Mouse (Mus musculus): Measurements from ENCODE around the gene Stk16.

Gene Stk16

GRCm38 (mm10) chr1:75210136-75211087 lies at the start of gene Stk16, which contains the start of gene Glb1l:
Stk16 (plus strand) TSS chr1:75210838.
Glb1l (minus strand) TSS chr1:75210813.
- DNase-seq: peak; percentile 98

- DNase-seq: no peak
These were observed 42.6 kb upstream of the Stk16 start for GRCm38 (mm10) chr1:75168093-75168471.

- peak; percentile 99 for DNase-seq
These were observed 41.9 kb upstream of the Stk16 start, which contains the start of gene Zfand2b for GRCm38 (mm10) chr1:75168472-75169464. Zfand2b (plus strand) TSS chr1:75168646.

- DNase-seq: peak; percentile 68
These were observed 31.1 kb upstream of the Stk16 start for GRCm38 (mm10) chr1:75179334-75180104.

GRCm38 (mm10) chr1:75180105-75180590 lies 30.5 kb upstream of the Stk16 start, which contains the start of gene Abcb6:
Abcb6 (minus strand) TSS chr1:75180392.
- peak; percentile 92 for DNase-seq

GRCm38 (mm10) chr1:75180741-75181140 lies 29.9 kb upstream of the Stk16 start:
- no peak for DNase-seq

GRCm38 (mm10) chr1:75181377-75181870 lies 29.2 kb upstream of the Stk16 start:
- DNase-seq: no peak

- no peak for DNase-seq
These were observed 28.5 kb upstream of the Stk16 start for GRCm38 (mm10) chr1:75182160-75182559.

GRCm38 (mm10) chr1:75185495-75185894 lies 25.1 kb upstream of the Stk16 start:
- no peak for DNase-seq

GRCm38 (mm10) chr1:75187126-75187525 lies 23.5 kb upstream of the Stk16 start:
- DNase-seq: no peak

GRCm38 (mm10) chr1:75187914-75188483 lies 22.6 kb upstream of the Stk16 start:
- DNase-seq: no peak

- no peak for DNase-seq
These were observed 20.1 kb upstream of the Stk16 start for GRCm38 (mm10) chr1:75190577-75190976.

GRCm38 (mm10) chr1:75191258-75191621 lies 19.4 kb upstream of the Stk16 start:
- no peak for DNase-seq

- peak; percentile 93 for DNase-seq
These were observed 18.8 kb upstream of the Stk16 start, which contains the start of the genes Ankzf1 and Atg9a for GRCm38 (mm10) chr1:75191622-75192402. Ankzf1 (plus strand) TSS chr1:75192151. Atg9a (minus strand) TSS chr1:75192196.

- no peak for DNase-seq
These were observed 18.2 kb upstream of the Stk16 start for GRCm38 (mm10) chr1:75192452-75192851.

GRCm38 (mm10) chr1:75201236-75201635 lies 9.4 kb upstream of the Stk16 start:
- DNase-seq: no peak

- peak; percentile 85 for DNase-seq
These were observed 1.5 kb upstream of the Stk16 start for GRCm38 (mm10) chr1:75208967-75209678.

GRCm38 (mm10) chr1:75211141-75211708 lies 587 bp downstream of the Stk16 start:
- DNase-seq: no peak

- no peak for DNase-seq
These were observed 1.9 kb downstream of the Stk16 start for GRCm38 (mm10) chr1:75212542-75212941.

Measured in kidney, adult 18-20 months (tissue).